Mouse (Mus musculus): Measurements from ENCODE around the gene Zfp618. TPM values are rescaled to one million over a fixed set of nuclear protein-coding genes. Genes with fewer than 3 reads are reported as not detected.

Zfp618 gene
- polyA plus RNA-seq, 2 experiments: 24.9 to 32.0 TPM

GRCm38 (mm10) chr4:62998431-62998835, 33.1 kb downstream of the Zfp618 start:
- H3K4me1 ChIP-seq (ENCODE audit: control insufficient read depth, insufficient read depth, low read length): peaks cover 33% of the 10 kb centered on the region
- no peaks in the 10 kb centered on the region for H3K9me3 ChIP-seq (ENCODE audit: control insufficient read depth, low read length)
- H3K27ac ChIP-seq (replicated peaks; ENCODE audit: low read depth, low read length): peak overlapping the region; percentile 21
- H3K9ac ChIP-seq (ENCODE audit: low read depth, low read length, severe bottlenecking): peak overlapping the region; percentile 34; the same call in 1 of the 2 replicates
- TF ChIP-seq POLR2A (IDR thresholded peaks at IDR 0.05; ENCODE audit: borderline replicate concordance, extremely low read depth, insufficient read depth, insufficient read length): no peak
- no peaks in the 10 kb centered on the region for H3K27me3 ChIP-seq (ENCODE audit: control insufficient read depth, insufficient read depth, low read length)
- WGBS: 17% methylated on average over 5 of the region's 5 CpGs
- H3K4me3 ChIP-seq (replicated peaks; ENCODE audit: low read length): no peak overlapping the region
- H3K36me3 ChIP-seq (ENCODE audit: control insufficient read depth, insufficient read depth, low read length): peaks cover 18% of the 10 kb centered on the region
- no peak overlapping the region; the same call in 1 of the 2 replicates for H3K4me2 ChIP-seq (replicated peaks; ENCODE audit: low read depth, low read length, severe bottlenecking)
- ATAC-seq (ENCODE audit: low FRiP score, low read depth): peak; percentile 74
- peak; percentile 89 for DNase-seq (ENCODE audit: low spot score)

- H3K4me1 ChIP-seq (ENCODE audit: control insufficient read depth, insufficient read depth, low read length): peaks cover 33% of the 10 kb centered on the region
- peaks cover 18% of the 10 kb centered on the region for H3K36me3 ChIP-seq (ENCODE audit: control insufficient read depth, insufficient read depth, low read length)
- no peak overlapping the region for H3K4me3 ChIP-seq (replicated peaks; ENCODE audit: low read length)
- no peaks in the 10 kb centered on the region for H3K27me3 ChIP-seq (ENCODE audit: control insufficient read depth, insufficient read depth, low read length)
- DNase-seq (ENCODE audit: low spot score) (peak; percentile 62), ATAC-seq (ENCODE audit: low FRiP score, low read depth) (peak; percentile 24; the same call in 1 of the 2 replicates)
- TF ChIP-seq POLR2A (IDR thresholded peaks at IDR 0.05; ENCODE audit: borderline replicate concordance, extremely low read depth, insufficient read depth, insufficient read length): no peak
- WGBS: 40% methylated on average over 6 of the region's 6 CpGs
- peak overlapping the region; percentile 21; the same call in 1 of the 2 replicates for H3K27ac ChIP-seq (replicated peaks; ENCODE audit: low read depth, low read length)
- no peak overlapping the region for H3K4me2 ChIP-seq (replicated peaks; ENCODE audit: low read depth, low read length, severe bottlenecking)
- no peaks in the 10 kb centered on the region for H3K9me3 ChIP-seq (ENCODE audit: control insufficient read depth, low read length)
- H3K9ac ChIP-seq (ENCODE audit: low read depth, low read length, severe bottlenecking): no peak overlapping the region
Measured at GRCm38 (mm10) chr4:62998908-62999307, 33.5 kb downstream of the Zfp618 start.

GRCm38 (mm10) chr4:62999321-62999720, 33.9 kb downstream of the Zfp618 start:
- H3K4me3 ChIP-seq (replicated peaks; ENCODE audit: low read length): no peak overlapping the region
- TF ChIP-seq POLR2A (IDR thresholded peaks at IDR 0.05; ENCODE audit: borderline replicate concordance, extremely low read depth, insufficient read depth, insufficient read length): no peak
- H3K36me3 ChIP-seq (ENCODE audit: control insufficient read depth, insufficient read depth, low read length): peaks cover 18% of the 10 kb centered on the region
- no peaks in the 10 kb centered on the region for H3K27me3 ChIP-seq (ENCODE audit: control insufficient read depth, insufficient read depth, low read length)
- no peaks in the 10 kb centered on the region for H3K9me3 ChIP-seq (ENCODE audit: control insufficient read depth, low read length)
- H3K4me1 ChIP-seq (ENCODE audit: control insufficient read depth, insufficient read depth, low read length): peaks cover 37% of the 10 kb centered on the region
- H3K9ac ChIP-seq (ENCODE audit: low read depth, low read length, severe bottlenecking): no peak overlapping the region
- WGBS: 74% methylated on average over 4 of the region's 4 CpGs
- ATAC-seq (ENCODE audit: low FRiP score, low read depth): no peak
- H3K4me2 ChIP-seq (replicated peaks; ENCODE audit: low read depth, low read length, severe bottlenecking): no peak overlapping the region
- 0 out of 2 replicates have a peak overlapping the region, but pooled peaks have one; percentile 21 for H3K27ac ChIP-seq (replicated peaks; ENCODE audit: low read depth, low read length)
- DNase-seq (ENCODE audit: low spot score): no peak

- peaks cover 18% of the 10 kb centered on the region for H3K36me3 ChIP-seq (ENCODE audit: control insufficient read depth, insufficient read depth, low read length)
- no peak for TF ChIP-seq POLR2A (IDR thresholded peaks at IDR 0.05; ENCODE audit: borderline replicate concordance, extremely low read depth, insufficient read depth, insufficient read length)
- H3K9ac ChIP-seq (ENCODE audit: low read depth, low read length, severe bottlenecking): no peak overlapping the region
- ATAC-seq (ENCODE audit: low FRiP score, low read depth) (no peak), DNase-seq (ENCODE audit: low spot score) (no peak)
- H3K4me2 ChIP-seq (replicated peaks; ENCODE audit: low read depth, low read length, severe bottlenecking): no peak overlapping the region
- H3K9me3 ChIP-seq (ENCODE audit: control insufficient read depth, low read length): no peaks in the 10 kb centered on the region
- no peaks in the 10 kb centered on the region for H3K27me3 ChIP-seq (ENCODE audit: control insufficient read depth, insufficient read depth, low read length)
- 76% methylated on average over 7 of the region's 7 CpGs for WGBS
- no peak overlapping the region for H3K4me3 ChIP-seq (replicated peaks; ENCODE audit: low read length)
- H3K4me1 ChIP-seq (ENCODE audit: control insufficient read depth, insufficient read depth, low read length): peaks cover 39% of the 10 kb centered on the region
- 0 out of 2 replicates have a peak overlapping the region, but pooled peaks have one; percentile 5 for H3K27ac ChIP-seq (replicated peaks; ENCODE audit: low read depth, low read length)
Measured at GRCm38 (mm10) chr4:62999916-63000315, 34.5 kb downstream of the Zfp618 start.

- Histone ChIP-seq H3K27ac (replicated peaks; ENCODE audit: low read depth, low read length) (no peak overlapping the region), H3K9ac (ENCODE audit: low read depth, low read length, severe bottlenecking) (no peak overlapping the region), H3K4me3 (replicated peaks; ENCODE audit: low read length) (no peak overlapping the region), H3K4me1 (ENCODE audit: control insufficient read depth, insufficient read depth, low read length) (peaks cover 40% of the 10 kb centered on the region), H3K27me3 (ENCODE audit: control insufficient read depth, insufficient read depth, low read length) (no peaks in the 10 kb centered on the region), H3K9me3 (ENCODE audit: control insufficient read depth, low read length) (no peaks in the 10 kb centered on the region), H3K4me2 (replicated peaks; ENCODE audit: low read depth, low read length, severe bottlenecking) (no peak overlapping the region), H3K36me3 (ENCODE audit: control insufficient read depth, insufficient read depth, low read length) (peaks cover 18% of the 10 kb centered on the region)
- DNase-seq (ENCODE audit: low spot score): no peak
- TF ChIP-seq POLR2A (IDR thresholded peaks at IDR 0.05; ENCODE audit: borderline replicate concordance, extremely low read depth, insufficient read depth, insufficient read length): no peak
- ATAC-seq (ENCODE audit: low FRiP score, low read depth): no peak
- WGBS: 80% methylated on average over 11 of the region's 11 CpGs
Measured at GRCm38 (mm10) chr4:63000316-63001055, 35.1 kb downstream of the Zfp618 start.
